Mouse (Mus musculus) liver, embryonic 13.5 days (tissue): ENCODE measurements around the gene Clip4. TPM values are rescaled to one million over a fixed set of nuclear protein-coding genes. Genes with fewer than 3 reads are reported as not detected.

Source experiments
- ATAC-seq: fragments of 200-750 bp; cut with Nextera tagmentation; 2 replicates; pipeline ENCODE4 v1.8.0; 2017; ENCODE audit warnings: low read depth, mild to moderate bottlenecking, moderate number of reproducible peaks, moderate library complexity
- DNase-seq: peaks from one replicate; pipeline ENCODE4 v3.0.0; 2022
- H3K27ac ChIP-seq: fragments of 300-500 bp; sonication (generic); 2 replicates; pipeline ENCODE4 v1.5.1; 2015; ENCODE audit warnings: moderate library complexity, mild to moderate bottlenecking, inconsistent platforms
- H3K27me3 ChIP-seq: fragments of 300-500 bp; sonication (generic); 2 replicates; pipeline ENCODE4 v1.6.1; 2015; ENCODE audit warnings: mild to moderate bottlenecking, inconsistent platforms
- H3K36me3 ChIP-seq: fragments of 300-500 bp; sonication (generic); 2 replicates; pipeline ENCODE4 v1.6.1; 2015; ENCODE audit warnings: mild to moderate bottlenecking, inconsistent platforms
- H3K4me1 ChIP-seq: fragments of 300-500 bp; sonication (generic); replicated peaks from 2 replicates; pipeline ENCODE4 v1.6.1; 2015; ENCODE audit warnings: inconsistent platforms
- H3K4me2 ChIP-seq: fragments of 300-500 bp; sonication (generic); 2 replicates; pipeline ENCODE4 v1.6.1; 2015; ENCODE audit warnings: inconsistent platforms, mild to moderate bottlenecking, moderate library complexity
- H3K4me3 ChIP-seq: fragments of 300-500 bp; sonication (generic); replicated peaks from 2 replicates; pipeline ENCODE4 v1.5.1; 2015; ENCODE audit warnings: mild to moderate bottlenecking, inconsistent platforms
- H3K9ac ChIP-seq: fragments of 300-500 bp; sonication (generic); 2 replicates; pipeline ENCODE4 v1.6.1; 2015; ENCODE audit warnings: mild to moderate bottlenecking, inconsistent platforms
- H3K9me3 ChIP-seq: fragments of 300-500 bp; sonication (generic); replicated peaks from 2 replicates; pipeline ENCODE4 v1.6.1; 2016; ENCODE audit warnings: inconsistent platforms
- WGBS: fragments of 180-500 bp; shearing (Covaris S2); methylation state at CpG from one replicate; pipeline ENCODE4 v1.1.7; 2015; ENCODE audit not compliant: insufficient replicate concordance; 5-methylcytosine and 5-hydroxymethylcytosine counted together
- polyA plus RNA-seq: library from polyadenylated mRNA; unstranded; fragments of >200 nt; fragmentation: Nextera tagmentation; extraction: Ambion mirVana; gene quantifications from 2 replicates; pipeline ENCODE4 v1.2.1, GENCODE M21; 2015

Clip4 gene
- polyA plus RNA-seq, 1 experiment from 2014 or later, result 0.17 TPM

GRCm38 (mm10) chr17:71862184-71862583 lies 93.9 kb downstream of the Clip4 start:
- Histone ChIP-seq H3K4me1 (no peaks in the 10 kb centered on the region), H3K9me3 (no peaks in the 10 kb centered on the region), H3K27me3 (no peaks in the 10 kb centered on the region), H3K4me2 (no peak overlapping the region), H3K27ac (no peak overlapping the region), H3K4me3 (no peak overlapping the region), H3K36me3 (no peaks in the 10 kb centered on the region), H3K9ac (no peak overlapping the region)
- ATAC-seq (no peak), DNase-seq (no peak)
- 70% methylated on average over 3 of the region's 3 CpGs for WGBS

- no peaks in the 10 kb centered on the region for H3K4me1 ChIP-seq
- no peak overlapping the region for H3K4me3 ChIP-seq
- ATAC-seq, result no peak
- DNase-seq, result no peak
- H3K4me2 ChIP-seq, result no peak overlapping the region
- no peak overlapping the region for H3K9ac ChIP-seq
- H3K36me3 ChIP-seq, result no peaks in the 10 kb centered on the region
- H3K27ac ChIP-seq, result no peak overlapping the region
- H3K9me3 ChIP-seq, result no peaks in the 10 kb centered on the region
- 60% methylated on average over 4 of the region's 4 CpGs for WGBS
- H3K27me3 ChIP-seq, result no peaks in the 10 kb centered on the region
These were observed 94.6 kb downstream of the Clip4 start for GRCm38 (mm10) chr17:71862895-71863294.

- Histone ChIP-seq H3K9me3 (no peaks in the 10 kb centered on the region), H3K36me3 (no peaks in the 10 kb centered on the region), H3K9ac (no peak overlapping the region), H3K4me3 (no peak overlapping the region), H3K4me1 (no peaks in the 10 kb centered on the region), H3K27ac (no peak overlapping the region), H3K27me3 (peaks cover 7% of the 10 kb centered on the region), H3K4me2 (no peak overlapping the region)
- 0 out of 2 replicates have a peak, but pooled peaks have one; percentile 34 for ATAC-seq
- no peak for DNase-seq
- whole genome bisulfite sequencing, result 65% methylated on average over 8 of the region's 8 CpGs
These were observed 95.8 kb downstream of the Clip4 start for GRCm38 (mm10) chr17:71864039-71864438.

- no peak for ATAC-seq
- Histone ChIP-seq H3K4me3 (no peak overlapping the region), H3K36me3 (no peaks in the 10 kb centered on the region), H3K27me3 (peaks cover 20% of the 10 kb centered on the region), H3K27ac (no peak overlapping the region), H3K4me2 (no peak overlapping the region), H3K4me1 (no peaks in the 10 kb centered on the region; the same call in 1 of the 2 replicates), H3K9ac (no peak overlapping the region), H3K9me3 (no peaks in the 10 kb centered on the region)
- DNase-seq, result no peak
- 66% methylated on average over 5 of the region's 5 CpGs for WGBS
These were observed 97.2 kb downstream of the Clip4 start for GRCm38 (mm10) chr17:71865437-71865836.

- no peak overlapping the region for H3K27ac ChIP-seq
- WGBS, result 40% methylated on average over 2 of the region's 2 CpGs
- H3K4me1 ChIP-seq, result no peaks in the 10 kb centered on the region; the same call in 1 of the 2 replicates
- no peaks in the 10 kb centered on the region for H3K9me3 ChIP-seq
- H3K36me3 ChIP-seq, result no peaks in the 10 kb centered on the region
- H3K27me3 ChIP-seq, result peaks cover 24% of the 10 kb centered on the region
- H3K9ac ChIP-seq, result no peak overlapping the region
- no peak overlapping the region for H3K4me3 ChIP-seq
- ATAC-seq (no peak), DNase-seq (no peak)
- no peak overlapping the region for H3K4me2 ChIP-seq
These were observed 99.6 kb downstream of the Clip4 start for GRCm38 (mm10) chr17:71867892-71868291.

GRCm38 (mm10) chr17:71868828-71869227 lies 100.6 kb downstream of the Clip4 start:
- Histone ChIP-seq H3K36me3 (no peaks in the 10 kb centered on the region), H3K4me1 (no peaks in the 10 kb centered on the region; the same call in 1 of the 2 replicates), H3K4me3 (no peak overlapping the region), H3K27ac (no peak overlapping the region), H3K9ac (no peak overlapping the region), H3K4me2 (no peak overlapping the region), H3K9me3 (no peaks in the 10 kb centered on the region), H3K27me3 (peaks cover 24% of the 10 kb centered on the region)
- ATAC-seq (no peak), DNase-seq (no peak)
- WGBS, result 73% methylated on average over 12 of the region's 12 CpGs

GRCm38 (mm10) chr17:71869372-71870231 lies 101.3 kb downstream of the Clip4 start:
- Histone ChIP-seq H3K27me3 (peaks cover 24% of the 10 kb centered on the region), H3K36me3 (no peaks in the 10 kb centered on the region), H3K9me3 (no peaks in the 10 kb centered on the region), H3K27ac (no peak overlapping the region), H3K4me1 (no peaks in the 10 kb centered on the region; the same call in 1 of the 2 replicates), H3K4me2 (peak overlapping the region; percentile 60), H3K4me3 (peak overlapping the region; percentile 43), H3K9ac (0 out of 2 replicates have a peak overlapping the region, but pooled peaks have one; percentile 22)
- DNase-seq (no peak), ATAC-seq (no peak)
- 6% methylated on average over 60 of the region's 60 CpGs for WGBS

- peaks cover 24% of the 10 kb centered on the region for H3K27me3 ChIP-seq
- no peak overlapping the region for H3K4me2 ChIP-seq
- H3K4me1 ChIP-seq, result no peaks in the 10 kb centered on the region; the same call in 1 of the 2 replicates
- no peaks in the 10 kb centered on the region for H3K36me3 ChIP-seq
- no peak overlapping the region for H3K27ac ChIP-seq
- ATAC-seq (no peak), DNase-seq (no peak)
- no peak overlapping the region for H3K4me3 ChIP-seq
- H3K9ac ChIP-seq, result no peak overlapping the region
- 69% methylated on average over 8 of the region's 8 CpGs for WGBS
- no peaks in the 10 kb centered on the region for H3K9me3 ChIP-seq
These were observed 102.0 kb downstream of the Clip4 start for GRCm38 (mm10) chr17:71870232-71870621.

- H3K36me3 ChIP-seq, result no peaks in the 10 kb centered on the region
- H3K4me1 ChIP-seq, result no peaks in the 10 kb centered on the region; the same call in 1 of the 2 replicates
- H3K9me3 ChIP-seq, result no peaks in the 10 kb centered on the region
- H3K9ac ChIP-seq, result no peak overlapping the region
- H3K27me3 ChIP-seq, result peaks cover 24% of the 10 kb centered on the region
- H3K4me2 ChIP-seq, result no peak overlapping the region
- 59% methylated on average over 1 of the region's 1 CpGs for WGBS
- DNase-seq (no peak), ATAC-seq (no peak)
- no peak overlapping the region for H3K27ac ChIP-seq
- no peak overlapping the region for H3K4me3 ChIP-seq
These were observed 102.4 kb downstream of the Clip4 start for GRCm38 (mm10) chr17:71870641-71871040.

- no peak overlapping the region for H3K4me2 ChIP-seq
- H3K4me1 ChIP-seq, result no peaks in the 10 kb centered on the region; the same call in 1 of the 2 replicates
- no peaks in the 10 kb centered on the region for H3K36me3 ChIP-seq
- DNase-seq (no peak), ATAC-seq (no peak)
- WGBS, result 65% methylated on average over 7 of the region's 7 CpGs
- no peaks in the 10 kb centered on the region for H3K9me3 ChIP-seq
- H3K9ac ChIP-seq, result no peak overlapping the region
- no peak overlapping the region for H3K27ac ChIP-seq
- no peak overlapping the region for H3K4me3 ChIP-seq
- peaks cover 24% of the 10 kb centered on the region for H3K27me3 ChIP-seq
These were observed 103.7 kb downstream of the Clip4 start for GRCm38 (mm10) chr17:71871981-71872380.

- peaks cover 24% of the 10 kb centered on the region for H3K27me3 ChIP-seq
- no peak for ATAC-seq
- DNase-seq, result no peak
- no peaks in the 10 kb centered on the region for H3K36me3 ChIP-seq
- H3K9ac ChIP-seq, result no peak overlapping the region
- WGBS, result 44% methylated on average over 5 of the region's 5 CpGs
- no peak overlapping the region for H3K4me3 ChIP-seq
- no peaks in the 10 kb centered on the region for H3K9me3 ChIP-seq
- no peaks in the 10 kb centered on the region; the same call in 1 of the 2 replicates for H3K4me1 ChIP-seq
- no peak overlapping the region for H3K4me2 ChIP-seq
- H3K27ac ChIP-seq, result no peak overlapping the region
These were observed 104.7 kb downstream of the Clip4 start for GRCm38 (mm10) chr17:71872976-71873375.

- no peaks in the 10 kb centered on the region for H3K36me3 ChIP-seq
- no peak overlapping the region for H3K4me2 ChIP-seq
- H3K27me3 ChIP-seq, result peaks cover 16% of the 10 kb centered on the region
- ATAC-seq (no peak), DNase-seq (peak; percentile 18)
- H3K9ac ChIP-seq, result no peak overlapping the region
- 27% methylated on average over 6 of the region's 6 CpGs for WGBS
- H3K9me3 ChIP-seq, result no peaks in the 10 kb centered on the region
- no peaks in the 10 kb centered on the region; the same call in 1 of the 2 replicates for H3K4me1 ChIP-seq
- no peak overlapping the region for H3K4me3 ChIP-seq
- H3K27ac ChIP-seq, result no peak overlapping the region
These were observed 105.8 kb downstream of the Clip4 start for GRCm38 (mm10) chr17:71874077-71874476.
